Mouse (Mus musculus): ENCODE data around the gene Slc17a6. TPM values are rescaled to one million over a fixed set of nuclear protein-coding genes. Genes with fewer than 3 reads are reported as not detected.
"Not testable (repeated sequence)": the region's sequence is repeated elsewhere in the genome, so short reads cannot be mapped to it uniquely, and the experiment has no call there.

The Slc17a6 gene
- total RNA-seq, 2 experiments from 2014 or later: 13.2 to 14.8 TPM

GRCm38 (mm10) chr7:51662441-51662840, 40.6 kb downstream of the Slc17a6 start:
- peak; percentile 3 to 7 for DNase-seq (ENCODE audit: extremely low spot score in 1 of 2, low spot score in 1 of 2)

- no peak for DNase-seq (ENCODE audit: extremely low spot score in 1 of 2, low spot score in 1 of 2)
These were observed 71.9 kb downstream of the Slc17a6 start for GRCm38 (mm10) chr7:51693539-51694217.

- DNase-seq (ENCODE audit: extremely low spot score in 1 of 2, low spot score in 1 of 2): no peak
These were observed 72.6 kb downstream of the Slc17a6 start for GRCm38 (mm10) chr7:51694452-51694851.

- DNase-seq (ENCODE audit: extremely low spot score in 1 of 2, low spot score in 1 of 2): no peak
These were observed 87.7 kb downstream of the Slc17a6 start for GRCm38 (mm10) chr7:51709508-51709907.

GRCm38 (mm10) chr7:51710346-51710745, 88.5 kb downstream of the Slc17a6 start:
- DNase-seq (ENCODE audit: extremely low spot score in 1 of 2, low spot score in 1 of 2): not testable (repeated sequence)

GRCm38 (mm10) chr7:51715771-51716170, 94.0 kb downstream of the Slc17a6 start:
- no peak for DNase-seq (ENCODE audit: extremely low spot score in 1 of 2, low spot score in 1 of 2)

Other genes starting within 250 kb of the Slc17a6 start
- gene Ano5, start 111.0 kb upstream of the Slc17a6 start, total RNA-seq (2021): 1 to 10 TPM in 1 of 2 experiments, under 1 TPM in 1; 0.86 to 1.5 TPM
- gene Gas2, start 240.0 kb downstream of the Slc17a6 start, total RNA-seq (2021): 10 to 100 TPM; 16.5 to 19.9 TPM
- 1 to 10 TPM; 4.6 to 5.0 TPM for gene Fancf, start 240.3 kb downstream of the Slc17a6 start, total RNA-seq (2021)

Data from layer of hippocampus, postnatal 25 days (tissue).